Mouse (Mus musculus): ENCODE data around the gene Plcd3. TPM values are rescaled to one million over a fixed set of nuclear protein-coding genes. Genes with fewer than 3 reads are reported as not detected.

Gene Plcd3
- polyA plus RNA-seq, 1 experiment from 2014 or later: 6.5 TPM

GRCm38 (mm10) chr11:103027570-103028175, 73.8 kb downstream of the Plcd3 start:
- ATAC-seq (ENCODE audit: insufficient number of reproducible peaks, low FRiP score, low TSS enrichment, low read depth): peak; percentile 25; the same call in 1 of the 2 replicates
- H3K27me3 ChIP-seq: no peaks in the 10 kb centered on the region
- 12% methylated on average over 8 of the region's 8 CpGs for WGBS
- no peaks in the 10 kb centered on the region for H3K9me3 ChIP-seq
- H3K4me2 ChIP-seq: peak overlapping the region; percentile 60
- peak overlapping the region; percentile 91 for H3K27ac ChIP-seq
- H3K9ac ChIP-seq: peak overlapping the region; percentile 60
- H3K36me3 ChIP-seq: peaks cover 22% of the 10 kb centered on the region; the same call in 1 of the 2 replicates
- peak overlapping the region; percentile 87 for H3K4me3 ChIP-seq
- peaks cover 20% of the 10 kb centered on the region for H3K4me1 ChIP-seq

GRCm38 (mm10) chr11:103026901-103027300, 74.6 kb downstream of the Plcd3 start:
- peaks cover 20% of the 10 kb centered on the region for H3K4me1 ChIP-seq
- no peaks in the 10 kb centered on the region for H3K27me3 ChIP-seq
- H3K4me3 ChIP-seq: peak overlapping the region; percentile 87
- peaks cover 20% of the 10 kb centered on the region; the same call in 1 of the 2 replicates for H3K36me3 ChIP-seq
- no peak overlapping the region for H3K27ac ChIP-seq
- 80% methylated on average over 3 of the region's 3 CpGs for WGBS
- H3K4me2 ChIP-seq: peak overlapping the region; percentile 60; the same call in 1 of the 2 replicates
- no peaks in the 10 kb centered on the region for H3K9me3 ChIP-seq
- no peak for ATAC-seq (ENCODE audit: insufficient number of reproducible peaks, low FRiP score, low TSS enrichment, low read depth)
- H3K9ac ChIP-seq: no peak overlapping the region

- H3K36me3 ChIP-seq: peaks cover 23% of the 10 kb centered on the region; the same call in 1 of the 2 replicates
- H3K4me1 ChIP-seq: peaks cover 15% of the 10 kb centered on the region
- no peaks in the 10 kb centered on the region for H3K9me3 ChIP-seq
- ATAC-seq (ENCODE audit: insufficient number of reproducible peaks, low FRiP score, low TSS enrichment, low read depth): no peak
- H3K4me2 ChIP-seq: no peak overlapping the region
- 87% methylated on average over 3 of the region's 3 CpGs for WGBS
- H3K27ac ChIP-seq: no peak overlapping the region
- no peak overlapping the region for H3K9ac ChIP-seq
- H3K27me3 ChIP-seq: no peaks in the 10 kb centered on the region
- H3K4me3 ChIP-seq: no peak overlapping the region
These were observed 77.5 kb downstream of the Plcd3 start for GRCm38 (mm10) chr11:103023974-103024373.

DNA sequence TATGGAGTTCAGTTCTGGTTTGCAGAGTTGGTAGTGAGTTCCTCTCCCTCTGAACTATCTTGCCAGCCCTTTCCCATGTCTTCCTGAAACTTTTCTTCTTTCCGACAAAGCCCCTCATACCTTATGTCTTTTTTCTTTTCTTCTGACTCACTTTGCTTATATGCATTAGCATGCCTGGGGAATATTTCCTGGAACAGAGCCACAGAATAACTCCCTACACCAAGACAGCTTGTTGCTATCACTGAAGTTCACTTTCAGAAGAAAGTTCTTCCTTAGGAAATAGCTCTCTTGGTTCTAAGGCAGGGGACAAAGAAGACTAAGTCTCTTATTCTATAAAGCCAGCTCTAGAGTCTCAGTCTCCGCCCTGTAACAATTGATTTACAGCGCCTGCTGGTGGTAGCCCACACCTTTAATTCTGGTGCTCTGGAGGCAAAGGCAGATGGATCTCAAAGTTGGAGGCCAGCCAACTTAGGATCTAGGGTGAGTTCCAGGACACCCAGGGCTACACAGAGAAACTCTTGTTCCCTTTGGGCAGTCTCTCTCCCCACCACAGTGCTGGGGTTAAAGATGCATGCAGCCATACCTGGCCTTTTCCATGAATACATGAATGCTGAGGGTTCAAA, 80.6 kb downstream of the Plcd3 start:
- Histone ChIP-seq H3K36me3 (peaks cover 23% of the 10 kb centered on the region; the same call in 1 of the 2 replicates), H3K4me1 (peaks cover 11% of the 10 kb centered on the region), H3K4me2 (no peak overlapping the region), H3K4me3 (no peak overlapping the region), H3K9ac (no peak overlapping the region), H3K9me3 (no peaks in the 10 kb centered on the region), H3K27me3 (no peaks in the 10 kb centered on the region), H3K27ac (no peak overlapping the region)
- ATAC-seq (ENCODE audit: insufficient number of reproducible peaks, low FRiP score, low TSS enrichment, low read depth): no peak
- WGBS: 59% methylated on average over 3 of the region's 3 CpGs

Other genes with a start within 250 kb of the Plcd3 start
- gene Eftud2, start 220.7 kb downstream of the Plcd3 start, polyA plus RNA-seq (2015; fragmentation: Nextera tagmentation; extraction: Ambion mirVana): 141 and 146 TPM in 2 replicates
- 0.48 and 0.81 TPM in 2 replicates for gene Ccdc103, start 220.5 kb downstream of the Plcd3 start, polyA plus RNA-seq (2015; fragmentation: Nextera tagmentation; extraction: Ambion mirVana)
- gene Fam187a, start 216.5 kb downstream of the Plcd3 start, polyA plus RNA-seq (2015; fragmentation: Nextera tagmentation; extraction: Ambion mirVana): not detected in 2 replicates
- 0.28 and 0.65 TPM in 2 replicates for gene Gfap, start 200.7 kb downstream of the Plcd3 start, polyA plus RNA-seq (2015; fragmentation: Nextera tagmentation; extraction: Ambion mirVana)
- gene Kif18b, start 176.5 kb downstream of the Plcd3 start, polyA plus RNA-seq (2015; fragmentation: Nextera tagmentation; extraction: Ambion mirVana): 8.0 and 8.4 TPM in 2 replicates
- gene C1ql1, start 155.0 kb downstream of the Plcd3 start, polyA plus RNA-seq (2015; fragmentation: Nextera tagmentation; extraction: Ambion mirVana): 0.81 and 1.2 TPM in 2 replicates
- 47.6 and 54.0 TPM in 2 replicates for gene Nmt1, start 73.5 kb downstream of the Plcd3 start, polyA plus RNA-seq (2015; fragmentation: Nextera tagmentation; extraction: Ambion mirVana)
- gene Dcakd, start 73.3 kb downstream of the Plcd3 start, polyA plus RNA-seq (2015; fragmentation: Nextera tagmentation; extraction: Ambion mirVana): 129 and 136 TPM in 2 replicates
- gene Acbd4, start within 50 bp of the Plcd3 start, polyA plus RNA-seq (2015; fragmentation: Nextera tagmentation; extraction: Ambion mirVana): 27.8 and 34.6 TPM in 2 replicates
- gene Hexim1, start 14.6 kb upstream of the Plcd3 start, polyA plus RNA-seq (2015; fragmentation: Nextera tagmentation; extraction: Ambion mirVana): 5.0 and 5.8 TPM in 2 replicates
- gene Hexim2, start 30.8 kb upstream of the Plcd3 start, polyA plus RNA-seq (2015; fragmentation: Nextera tagmentation; extraction: Ambion mirVana): 11.7 and 12.2 TPM in 2 replicates
- 2.4 and 3.0 TPM in 2 replicates for gene Fmnl1, start 69.4 kb upstream of the Plcd3 start, polyA plus RNA-seq (2015; fragmentation: Nextera tagmentation; extraction: Ambion mirVana)
- 0.67 and 1.0 TPM in 2 replicates for gene 1700023F06Rik, start 106.9 kb upstream of the Plcd3 start, polyA plus RNA-seq (2015; fragmentation: Nextera tagmentation; extraction: Ambion mirVana)
- gene Spata32, start 116.8 kb upstream of the Plcd3 start, polyA plus RNA-seq (2015; fragmentation: Nextera tagmentation; extraction: Ambion mirVana): not detected in 2 replicates
- 4.3 and 5.3 TPM in 2 replicates for gene Map3k14, start 165.8 kb upstream of the Plcd3 start, polyA plus RNA-seq (2015; fragmentation: Nextera tagmentation; extraction: Ambion mirVana)

All from limb, embryonic 15.5 days (tissue).